Mouse (Mus musculus) lung, embryonic 16.5 days (tissue): Measurements from ENCODE around the gene Kcne2. TPM values are rescaled to one million over a fixed set of nuclear protein-coding genes. Genes with fewer than 3 reads are reported as not detected.
A peak's percentile ranks its signal among the peaks of the same experiment; 100 is the strongest.

Experiments used
- ATAC-seq: fragments of 200-750 bp; cut with Nextera tagmentation; 2 replicates; pipeline ENCODE4 v1.8.0; 2017; ENCODE audit warnings: low read depth, mild to moderate bottlenecking, moderate library complexity
- H3K27ac ChIP-seq: fragments of 300-500 bp; sonication (generic); 2 replicates; pipeline ENCODE4 v1.5.1; 2014; ENCODE audit warnings: mild to moderate bottlenecking, control low read depth, low read length
- H3K27me3 ChIP-seq: fragments of 300-500 bp; sonication (generic); 2 replicates; pipeline ENCODE4 v1.6.1; 2014; ENCODE audit warnings: low read depth, low read length, mixed read lengths; ENCODE audit not compliant: control insufficient read depth, insufficient read depth
- H3K36me3 ChIP-seq: fragments of 300-500 bp; sonication (generic); 2 replicates; pipeline ENCODE4 v1.6.1; 2014; ENCODE audit warnings: low read length; ENCODE audit not compliant: control insufficient read depth, insufficient read depth
- H3K4me1 ChIP-seq: fragments of 300-500 bp; sonication (generic); replicated peaks from 2 replicates; pipeline ENCODE4 v1.6.1; 2014; ENCODE audit warnings: low read length, mixed read lengths; ENCODE audit not compliant: control insufficient read depth, insufficient read depth
- H3K4me2 ChIP-seq: fragments of 300-500 bp; sonication (generic); 2 replicates; pipeline ENCODE4 v1.6.1; 2014; ENCODE audit warnings: low read depth, low read length, control low read depth
- H3K4me3 ChIP-seq: fragments of 300-500 bp; sonication (generic); 2 replicates; pipeline ENCODE4 v1.5.1; 2014; ENCODE audit warnings: mild to moderate bottlenecking, low read length, control low read depth
- H3K9ac ChIP-seq: fragments of 300-500 bp; sonication (generic); 2 replicates; pipeline ENCODE4 v1.6.1; 2014; ENCODE audit warnings: low read length, control low read depth
- H3K9me3 ChIP-seq: fragments of 300-500 bp; sonication (generic); 2 replicates; pipeline ENCODE4 v1.6.1; 2016; ENCODE audit warnings: low read length; ENCODE audit not compliant: control insufficient read depth
- WGBS: fragments of 180-500 bp; shearing (Covaris S2); extraction: QIAGEN DNeasy Blood & Tissue Kit; methylation state at CpG from one replicate; pipeline ENCODE4 v1.1.7; 2014; 5-methylcytosine and 5-hydroxymethylcytosine counted together
- polyA plus RNA-seq: library from polyadenylated mRNA; unstranded; fragments of >200 nt; fragmentation: Nextera tagmentation; extraction: Ambion mirVana; gene quantifications from 2 replicates; pipeline ENCODE4 v1.2.1, GENCODE M21; 2015

Kcne2 gene
- polyA plus RNA-seq, 1 experiment from 2014 or later = 1.4 TPM

DNA sequence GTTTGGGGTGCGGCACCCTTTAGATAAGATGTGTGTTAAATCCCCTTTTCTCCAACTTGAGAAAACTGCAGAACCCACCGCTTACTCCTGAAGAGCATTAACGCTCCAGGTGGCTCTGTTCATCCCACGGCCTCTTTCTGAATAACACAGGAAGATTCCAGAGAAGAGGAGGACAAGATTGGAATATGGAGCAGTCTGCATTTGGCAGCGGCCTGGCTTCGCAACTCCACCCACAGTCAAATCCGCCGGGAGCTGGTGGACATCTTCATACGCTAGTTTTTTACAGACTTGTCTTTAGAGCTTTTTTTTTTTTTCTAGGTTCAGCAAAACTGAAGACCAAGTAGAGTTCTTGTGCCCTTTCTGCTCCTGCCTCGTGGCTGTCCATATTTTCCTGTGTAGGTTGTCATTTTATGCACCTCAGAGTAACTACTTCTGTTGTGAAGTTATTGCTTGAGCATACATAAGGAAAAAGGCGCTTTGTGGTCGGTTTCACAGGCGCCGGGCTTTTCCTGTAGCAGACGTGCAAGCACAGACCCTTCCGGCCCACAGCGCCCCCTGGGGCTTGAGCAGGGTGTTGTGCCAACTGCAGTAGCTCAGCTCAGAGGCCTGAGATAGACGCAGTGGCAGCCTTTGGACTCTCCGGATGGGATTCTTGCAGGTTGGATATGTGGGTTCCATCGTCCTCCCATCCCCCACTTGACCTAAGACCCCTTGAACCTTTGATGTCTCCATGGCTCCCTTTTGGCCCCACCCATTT lies 27.3 kb downstream of the Kcne2 start:
- Histone ChIP-seq H3K27me3 (no peaks in the 10 kb centered on the region), H3K9ac (no peak overlapping the region), H3K4me1 (no peaks in the 10 kb centered on the region), H3K27ac (no peak overlapping the region), H3K4me2 (no peak overlapping the region), H3K4me3 (no peak overlapping the region), H3K9me3 (no peaks in the 10 kb centered on the region), H3K36me3 (no peaks in the 10 kb centered on the region)
- ATAC-seq = no peak
- 61% methylated on average over 20 of the region's 20 CpGs for WGBS

DNA sequence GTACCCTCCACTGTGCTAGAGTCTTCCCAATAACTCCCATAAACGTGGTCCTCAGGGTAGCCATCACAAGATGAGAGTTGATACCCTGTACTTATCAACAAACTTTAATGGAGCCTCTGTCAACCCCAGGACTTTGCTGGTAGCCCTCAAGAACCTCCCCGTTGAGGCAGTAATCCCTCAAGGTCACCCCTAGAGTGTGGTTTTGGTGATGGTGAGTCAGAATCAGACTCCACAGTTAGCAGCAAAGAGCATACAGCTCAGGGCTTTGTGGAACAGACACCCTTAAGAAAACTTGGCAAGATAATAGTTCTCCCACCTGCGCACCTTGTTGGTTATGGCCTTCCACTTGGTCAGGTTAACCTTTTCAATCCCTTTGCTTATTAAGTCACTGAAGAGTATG lies 28.2 kb downstream of the Kcne2 start:
- Histone ChIP-seq H3K4me2 (no peak overlapping the region), H3K4me1 (no peaks in the 10 kb centered on the region), H3K27ac (no peak overlapping the region), H3K9me3 (no peaks in the 10 kb centered on the region), H3K27me3 (no peaks in the 10 kb centered on the region), H3K36me3 (no peaks in the 10 kb centered on the region), H3K9ac (no peak overlapping the region), H3K4me3 (no peak overlapping the region)
- 81% methylated on average over 3 of the region's 3 CpGs for WGBS
- no peak for ATAC-seq

DNA sequence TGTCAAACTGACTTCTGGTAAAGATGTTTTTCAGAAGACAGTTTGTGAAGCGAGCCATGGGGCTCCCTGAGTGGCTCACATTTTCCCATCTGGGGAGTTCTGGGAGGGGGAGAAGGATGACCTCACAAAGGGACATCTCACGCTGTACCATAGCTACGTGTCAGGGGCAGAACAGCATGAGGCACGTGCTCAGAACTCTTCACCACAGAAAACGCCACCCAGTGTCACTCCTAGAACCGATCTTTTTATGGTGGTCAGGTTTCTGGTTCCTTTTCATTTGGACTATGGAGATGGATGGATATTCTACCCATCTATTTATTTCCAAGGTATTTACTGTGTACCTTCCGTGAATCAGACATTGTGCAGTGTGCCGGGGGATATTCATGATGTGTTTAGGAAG lies 29.2 kb downstream of the Kcne2 start, which contains the start of gene Fam243:
Gene Fam243, minus strand, starts transcription at position 101 of the 400 bp plus-strand sequence.
- no peak within 1 kb of the TSS for H3K4me2 ChIP-seq
- no peaks in the 10 kb centered on the region for H3K9me3 ChIP-seq
- no peak within 1 kb of the TSS for H3K27ac ChIP-seq
- WGBS = 84% methylated on average over 8 of the region's 8 CpGs
- no peaks in the 10 kb centered on the region for H3K36me3 ChIP-seq
- H3K27me3 ChIP-seq = no peaks in the 10 kb centered on the region
- H3K9ac ChIP-seq = no peak within 1 kb of the TSS
- no peak for ATAC-seq
- no peaks in the 10 kb centered on the region for H3K4me1 ChIP-seq
- H3K4me3 ChIP-seq = no peak within 1 kb of the TSS

DNA sequence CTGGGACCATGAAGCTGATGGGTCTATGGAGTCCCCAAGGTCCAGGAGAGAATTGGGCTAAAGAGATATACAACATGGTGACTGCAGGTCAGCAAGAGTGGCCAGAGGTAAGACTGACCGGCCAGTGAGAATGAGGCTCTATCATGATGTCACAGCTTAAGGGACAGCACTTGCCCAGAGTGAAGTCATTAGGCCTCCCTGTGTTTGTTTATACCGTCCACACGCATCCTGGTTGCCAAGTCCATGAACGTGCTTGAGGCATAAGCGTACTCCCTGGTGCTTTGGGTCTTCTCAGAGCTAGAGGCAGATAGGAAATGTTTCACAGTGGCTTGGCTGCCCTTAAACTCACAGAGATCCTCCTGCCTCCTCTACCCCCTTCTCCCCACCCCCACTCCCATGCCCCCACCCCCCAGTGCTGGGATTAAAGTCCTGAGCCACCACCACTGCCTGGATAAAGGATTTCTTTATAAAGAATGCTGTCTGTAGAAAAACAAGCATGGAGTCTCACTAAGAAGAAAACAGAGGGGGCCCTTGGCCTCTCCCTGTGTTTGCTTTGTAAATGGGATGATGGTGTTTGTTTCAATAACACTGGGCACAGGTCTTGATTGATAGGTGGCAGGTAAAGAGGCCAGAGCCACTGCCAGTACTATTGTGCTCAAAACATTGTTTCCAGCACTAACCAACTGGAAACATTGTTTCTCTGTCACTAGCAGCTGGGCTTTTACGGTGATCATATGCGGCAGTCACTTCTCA lies 32.3 kb downstream of the Kcne2 start:
- H3K9me3 ChIP-seq = no peaks in the 10 kb centered on the region
- no peak overlapping the region for H3K27ac ChIP-seq
- H3K36me3 ChIP-seq = no peaks in the 10 kb centered on the region
- H3K4me1 ChIP-seq = no peaks in the 10 kb centered on the region
- H3K9ac ChIP-seq = no peak overlapping the region
- H3K4me3 ChIP-seq = no peak overlapping the region
- 29% methylated on average over 7 of the region's 7 CpGs for WGBS
- peak; percentile 69; the same call in 1 of the 2 replicates for ATAC-seq
- no peak overlapping the region for H3K4me2 ChIP-seq
- H3K27me3 ChIP-seq = no peaks in the 10 kb centered on the region

DNA sequence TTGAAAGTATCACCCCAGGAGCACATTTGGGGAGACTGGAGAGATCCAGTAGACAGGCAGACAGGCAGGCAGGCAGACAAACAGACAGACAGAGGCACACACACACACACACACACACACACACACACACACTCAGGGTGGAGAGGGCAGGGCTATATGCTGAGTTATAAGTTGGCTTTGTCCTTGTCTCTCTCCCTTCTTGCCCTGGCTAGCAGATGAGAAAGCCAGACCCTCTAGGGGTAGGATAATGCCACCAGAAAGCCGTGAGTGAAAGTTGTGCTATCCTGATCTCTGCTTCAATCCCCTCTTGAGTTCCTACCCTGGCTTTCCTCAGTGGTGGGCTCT lies 32.8 kb downstream of the Kcne2 start:
- no peak overlapping the region for H3K27ac ChIP-seq
- no peaks in the 10 kb centered on the region for H3K27me3 ChIP-seq
- H3K9ac ChIP-seq = no peak overlapping the region
- no peak overlapping the region for H3K4me2 ChIP-seq
- no peaks in the 10 kb centered on the region for H3K36me3 ChIP-seq
- no peaks in the 10 kb centered on the region for H3K9me3 ChIP-seq
- H3K4me3 ChIP-seq = no peak overlapping the region
- ATAC-seq = no peak
- WGBS = 62% methylated on average over 1 of the region's 1 CpGs
- no peaks in the 10 kb centered on the region for H3K4me1 ChIP-seq

DNA sequence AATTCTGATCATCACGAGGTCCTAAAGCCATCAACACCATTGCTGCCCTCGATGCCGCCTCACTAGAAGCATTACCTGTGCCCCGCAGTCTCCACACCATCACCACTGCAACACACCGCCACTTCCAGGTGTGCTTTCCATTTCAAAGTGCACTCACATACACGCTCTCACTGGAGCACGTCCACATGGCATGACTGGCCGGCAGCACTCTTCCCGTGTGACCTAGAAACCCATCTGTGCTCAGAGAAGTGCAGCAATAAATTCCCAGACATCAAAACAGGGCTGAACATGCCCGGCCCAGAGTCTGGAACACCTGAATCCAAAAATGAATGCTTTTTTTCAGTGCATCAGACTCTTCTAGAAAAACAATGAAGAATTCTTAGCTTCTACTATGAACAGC lies 35.7 kb downstream of the Kcne2 start:
- no peaks in the 10 kb centered on the region for H3K9me3 ChIP-seq

DNA sequence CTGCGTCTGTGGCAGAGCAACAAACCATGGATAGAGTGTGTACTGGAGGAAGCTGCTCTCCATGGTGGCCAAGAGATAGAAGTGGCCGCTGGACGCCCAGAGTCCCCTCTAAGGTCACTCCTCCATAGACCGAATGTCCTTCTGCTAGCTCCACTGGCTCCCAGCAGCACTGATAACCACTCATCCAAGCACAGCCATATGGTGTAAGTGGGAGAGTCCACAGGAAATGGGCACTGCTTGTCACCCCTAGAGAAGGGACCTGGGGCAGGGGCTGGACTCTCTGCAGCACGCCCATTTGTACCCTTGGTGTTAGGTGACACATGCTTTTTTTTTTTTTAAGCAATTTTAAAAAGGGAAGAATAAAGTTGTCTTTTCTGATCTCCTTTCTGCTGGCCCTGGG lies 38.8 kb downstream of the Kcne2 start:
- no peaks in the 10 kb centered on the region for H3K27me3 ChIP-seq
- peak overlapping the region; percentile 13; the same call in 1 of the 2 replicates for H3K27ac ChIP-seq
- no peaks in the 10 kb centered on the region for H3K36me3 ChIP-seq
- 68% methylated on average over 5 of the region's 5 CpGs for WGBS
- no peak overlapping the region for H3K9ac ChIP-seq
- H3K4me1 ChIP-seq = no peaks in the 10 kb centered on the region; the same call in 1 of the 2 replicates
- H3K9me3 ChIP-seq = no peaks in the 10 kb centered on the region
- no peak overlapping the region for H3K4me2 ChIP-seq
- ATAC-seq = no peak
- H3K4me3 ChIP-seq = no peak overlapping the region

More for the DNA sequence above, 35.7 kb downstream of the Kcne2 start:
- Histone ChIP-seq H3K4me3 (no peak overlapping the region), H3K9ac (no peak overlapping the region), H3K4me2 (no peak overlapping the region), H3K36me3 (no peaks in the 10 kb centered on the region), H3K4me1 (no peaks in the 10 kb centered on the region), H3K27ac (no peak overlapping the region), H3K27me3 (no peaks in the 10 kb centered on the region)
- no peak for ATAC-seq
- WGBS = 85% methylated on average over 10 of the region's 10 CpGs

DNA sequence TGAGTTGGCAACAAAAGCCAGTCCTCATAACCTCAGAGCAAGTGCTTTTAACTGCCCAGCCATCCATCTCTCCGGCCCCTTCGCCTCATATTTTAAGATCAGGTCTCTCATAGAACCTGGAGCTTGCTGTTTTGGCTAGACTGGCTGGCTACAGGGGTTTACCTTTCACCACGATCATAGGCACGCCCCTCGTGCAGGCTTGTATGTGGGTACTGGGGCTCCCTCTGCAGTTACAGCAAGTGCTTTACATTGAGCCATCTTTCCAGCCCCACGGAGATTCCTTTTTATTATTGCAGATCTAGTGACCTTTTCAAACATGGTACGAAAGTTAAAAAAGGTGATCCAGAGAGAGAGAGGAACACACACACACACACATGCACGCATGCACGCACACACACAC lies 42.4 kb downstream of the Kcne2 start:
- H3K9ac ChIP-seq = no peak overlapping the region
- no peak overlapping the region for H3K4me3 ChIP-seq
- peak overlapping the region; percentile 28 for H3K4me2 ChIP-seq
- no peaks in the 10 kb centered on the region for H3K36me3 ChIP-seq
- no peak overlapping the region for H3K27ac ChIP-seq
- no peak for ATAC-seq
- no peaks in the 10 kb centered on the region for H3K27me3 ChIP-seq
- H3K4me1 ChIP-seq = no peaks in the 10 kb centered on the region; the same call in 1 of the 2 replicates
- 53% methylated on average over 9 of the region's 9 CpGs for WGBS
- no peaks in the 10 kb centered on the region for H3K9me3 ChIP-seq

DNA sequence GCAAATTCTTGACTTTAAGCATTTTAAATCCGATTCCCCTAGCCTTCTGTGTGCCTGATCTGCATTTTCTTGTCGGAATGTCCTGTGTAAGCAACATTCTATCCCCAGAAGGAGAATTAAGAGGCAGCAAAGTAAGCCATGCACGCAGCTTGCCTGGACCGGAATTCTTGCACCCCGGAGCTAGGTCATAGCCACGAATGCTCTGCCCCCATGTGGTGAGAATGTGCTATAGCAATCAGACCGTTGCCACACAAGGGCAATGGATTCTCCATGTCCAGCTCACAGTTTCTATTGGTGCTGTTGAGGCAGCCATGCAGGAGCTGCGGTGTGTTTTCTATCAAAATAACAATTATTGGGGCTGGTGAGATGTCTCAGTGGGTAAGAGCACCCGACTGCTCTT lies 44.1 kb downstream of the Kcne2 start:
- peak; percentile 60 for ATAC-seq
- H3K4me1 ChIP-seq = peaks cover 3% of the 10 kb centered on the region
- H3K4me2 ChIP-seq = peak overlapping the region; percentile 25
- WGBS = 3% methylated on average over 9 of the region's 9 CpGs
- H3K36me3 ChIP-seq = no peaks in the 10 kb centered on the region
- no peak overlapping the region for H3K27ac ChIP-seq
- no peaks in the 10 kb centered on the region; the same call in 1 of the 2 replicates for H3K27me3 ChIP-seq
- H3K4me3 ChIP-seq = no peak overlapping the region
- H3K9me3 ChIP-seq = no peaks in the 10 kb centered on the region
- no peak overlapping the region for H3K9ac ChIP-seq
